8 mouse cellular contexts compared by ENCODE assay signal in genomic region chr15:81810150-81810549, GRCm38 (mm10). TPM values are rescaled to one million over a fixed set of nuclear protein-coding genes. Genes with fewer than 3 reads are reported as not detected.
DNase-seq lines count a peak whose midpoint lies in the region; ATAC-seq lines count a peak whose summit lies in the region.

No protein-coding gene starts in this region.

- H3K27ac ChIP-seq in embryonic facial prominence, embryonic 10.5 days (replicated peaks) = peak overlapping the region; percentile 92
- H3K27ac ChIP-seq in midbrain, embryonic 11.5 days (ENCODE audit: low read depth, low read length) = peak overlapping the region; percentile 45; the same call in 1 of the 2 replicates

- peak overlapping the region; percentile 41 for H3K9ac ChIP-seq in midbrain, embryonic 11.5 days (ENCODE audit: low read length)

- no peaks in the 10 kb centered on the region for H3K27me3 ChIP-seq in embryonic facial prominence, embryonic 10.5 days (replicated peaks; ENCODE audit: low read depth, poor library complexity, severe bottlenecking)
- H3K27me3 ChIP-seq in midbrain, embryonic 11.5 days (ENCODE audit: control insufficient read depth, insufficient read depth, low read length) = no peaks in the 10 kb centered on the region

- peak; percentile 62 for DNase-seq in CD4-positive, CD25-positive, alpha-beta regulatory T cell, adult 2 months (ENCODE audit: low read depth, low spot score)
- peak; percentile 60 for DNase-seq in embryonic facial prominence, embryonic 10.5 days (ENCODE audit: low spot score)
- DNase-seq in heart, adult 11 months = peak; percentile 100
- peak; percentile 97 for DNase-seq in kidney, adult 11 months
- peak; percentile 76 to 83 for DNase-seq in left cerebral cortex, postnatal 36 days (ENCODE audit: low spot score in 2 of 2)
- DNase-seq in midbrain, embryonic 11.5 days (ENCODE audit: low spot score, missing footprints) = peak; percentile 95
- DNase-seq in spleen, adult 18-20 months = peak; percentile 38 to 41

- H3K4me2 ChIP-seq in midbrain, embryonic 11.5 days = peak overlapping the region; percentile 90

- ATAC-seq in CD4-positive, CD25-positive, alpha-beta regulatory T cell, adult 4 months = no peak
- no peak for ATAC-seq in midbrain, embryonic 11.5 days (ENCODE audit: low FRiP score)

- 1% methylated on average over 10 of the region's 10 CpGs for WGBS in embryonic facial prominence, embryonic 10.5 days
- WGBS in midbrain, embryonic 11.5 days = 1% methylated on average over 10 of the region's 10 CpGs

- peaks cover 56% of the 10 kb centered on the region for H3K4me1 ChIP-seq in embryonic facial prominence, embryonic 10.5 days
- H3K4me1 ChIP-seq in midbrain, embryonic 11.5 days (ENCODE audit: control insufficient read depth, insufficient read depth, low read length) = peaks cover 23% of the 10 kb centered on the region

- H3K9me3 ChIP-seq in embryonic facial prominence, embryonic 10.5 days = no peaks in the 10 kb centered on the region
- H3K9me3 ChIP-seq in midbrain, embryonic 11.5 days (ENCODE audit: control insufficient read depth, low read length) = no peaks in the 10 kb centered on the region

- peak overlapping the region; percentile 89 for H3K4me3 ChIP-seq in embryonic facial prominence, embryonic 10.5 days
- peak overlapping the region; percentile 73 for H3K4me3 ChIP-seq in midbrain, embryonic 11.5 days (ENCODE audit: low read depth, low read length)

- H3K36me3 ChIP-seq in embryonic facial prominence, embryonic 10.5 days (replicated peaks) = peaks cover 6% of the 10 kb centered on the region
- H3K36me3 ChIP-seq in midbrain, embryonic 11.5 days (ENCODE audit: control insufficient read depth, insufficient read depth, low read length) = peaks cover 2% of the 10 kb centered on the region; the same call in 1 of the 2 replicates

- intact Hi-C loops in left cerebral cortex, postnatal 36 days (cut with DNase I) = loop anchor here (5.0 kb wide), 1 partner anchor 47 kb away; the partner anchor contains the start of gene Tob2

RNA-seq across cellular contexts. Expression of gene Tef, which starts 7.9 kb away (rescaled TPM):
- 10 to 100 TPM; 10.2 to 13.9 TPM for polyA plus RNA-seq in CD4-positive, CD25-positive, alpha-beta regulatory T cell, adult 4 months (2017; shearing (Covaris generic))
- 15.9 and 16.0 TPM in 2 replicates for polyA plus RNA-seq in embryonic facial prominence, embryonic 10.5 days (2016; fragmentation: Nextera tagmentation; extraction: Ambion mirVana)
- total RNA-seq in left cerebral cortex, postnatal 36 days (2021) = 100 to 1,000 TPM; 244 to 267 TPM
- polyA plus RNA-seq in midbrain, embryonic 11.5 days (2014; fragmentation: Nextera tagmentation; extraction: Ambion mirVana) = 11.0 and 12.9 TPM in 2 replicates

RNA-seq across cellular contexts. Expression of gene Tob2, which starts 48.4 kb away (rescaled TPM):
- 10 to 100 TPM; 37.2 to 42.7 TPM for polyA plus RNA-seq in CD4-positive, CD25-positive, alpha-beta regulatory T cell, adult 4 months (2017; shearing (Covaris generic))
- polyA plus RNA-seq in embryonic facial prominence, embryonic 10.5 days (2016; fragmentation: Nextera tagmentation; extraction: Ambion mirVana) = 20.1 and 20.3 TPM in 2 replicates
- 10 to 100 TPM; 26.4 to 37.6 TPM for total RNA-seq in left cerebral cortex, postnatal 36 days (2021)
- 10.4 and 12.9 TPM in 2 replicates for polyA plus RNA-seq in midbrain, embryonic 11.5 days (2014; fragmentation: Nextera tagmentation; extraction: Ambion mirVana)

Comparison
In these comparisons a context has a peak if more than half of its experiments do, and no peak if none do; other contexts are left out.
1. DNase-seq: peak in every context shown above with its lines; median percentile 100 in heart, adult 11 months; 97 in kidney, adult 11 months; 95 in midbrain, embryonic 11.5 days; 80 in left cerebral cortex, postnatal 36 days; 62 in CD4-positive, CD25-positive, alpha-beta regulatory T cell, adult 2 months; 60 in embryonic facial prominence, embryonic 10.5 days; 40 in spleen, adult 18-20 months.